ENCODE assay signal across 20 mouse cellular contexts in the genomic region with DNA sequence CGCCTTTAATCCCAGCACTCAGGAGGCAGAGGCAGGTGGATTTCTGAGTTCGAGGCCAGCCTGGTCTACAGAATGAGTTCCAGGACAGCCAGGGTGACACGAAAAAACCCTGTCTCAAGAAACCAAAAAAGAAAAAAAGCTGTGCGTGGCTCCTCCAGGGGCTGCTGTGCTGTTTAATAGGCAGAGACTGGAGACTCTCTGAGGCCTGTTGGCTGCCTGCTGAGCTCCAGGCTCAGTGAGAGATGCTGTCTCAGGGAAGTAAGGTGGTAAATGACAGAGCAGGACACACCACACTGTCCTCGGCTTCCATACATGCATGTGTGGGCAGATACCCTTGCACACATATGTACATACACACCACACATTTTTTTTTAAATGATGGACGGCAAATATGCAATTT.
DNase-seq lines count a peak whose midpoint lies in the region; ATAC-seq and TF ChIP-seq lines count a peak whose summit lies in the region.
"Had no signal": no experiment of that assay in that cellular context is flagged by ENCODE, and none has a peak within 500 bp of the region (broad histone marks: within the 10 kb centered on the region; RNA-seq: fewer than 3 reads in every experiment).

No protein-coding gene starts in this region.

- no peak for DNase-seq in frontal cortex, adult 2 months (ENCODE audit: extremely low spot score in 1 of 2, low spot score in 1 of 2)
- DNase-seq in hindbrain, embryonic 14.5 days (ENCODE audit: low spot score): no peak
- no peak for DNase-seq in midbrain, embryonic 10.5 days (ENCODE audit: low spot score)
- DNase-seq: adrenal gland, postnatal 14 days; cerebellum, adult 11-12 months; cerebellum, adult 9-10 months; forebrain, postnatal 0 days; gastrocnemius, postnatal 36 days; heart, adult 18-20 months; heart, postnatal 36 days had no signal

- 0 out of 2 replicates have a peak overlapping the region, but pooled peaks have one; percentile 20 for H3K27ac ChIP-seq in hindbrain, embryonic 14.5 days
- H3K27ac ChIP-seq in hindbrain, embryonic 16.5 days (ENCODE audit: low read depth, low read length): no peak overlapping the region
- peak overlapping the region; percentile 56; the same call in 1 of the 2 replicates for H3K27ac ChIP-seq in midbrain, embryonic 13.5 days
- no peak overlapping the region for H3K27ac ChIP-seq in midbrain, embryonic 10.5 days (replicated peaks)
- peak overlapping the region; percentile 34 for H3K27ac ChIP-seq in olfactory bulb, adult 2 months (ENCODE audit: insufficient read depth, low read depth, low read length)
- H3K27ac ChIP-seq: embryonic facial prominence, embryonic 12.5 days had no signal

- WGBS in hindbrain, embryonic 14.5 days: 76% methylated on average over 6 of the region's 6 CpGs
- WGBS in hindbrain, embryonic 16.5 days: 67% methylated on average over 6 of the region's 6 CpGs
- WGBS in midbrain, embryonic 13.5 days: 82% methylated on average over 6 of the region's 6 CpGs
- 84% methylated on average over 6 of the region's 6 CpGs for WGBS in midbrain, embryonic 10.5 days
- WGBS in olfactory bulb, adult 2 months: 56% methylated on average over 6 of the region's 6 CpGs

- H3K9ac ChIP-seq in hindbrain, embryonic 14.5 days: no peak overlapping the region
- no peak overlapping the region for H3K9ac ChIP-seq in hindbrain, embryonic 16.5 days (ENCODE audit: low read depth, low read length)
- no peak overlapping the region for H3K9ac ChIP-seq in midbrain, embryonic 13.5 days (replicated peaks)
- H3K9ac ChIP-seq: embryonic facial prominence, embryonic 12.5 days; forebrain, embryonic 12.5 days; forebrain, postnatal 0 days; heart, embryonic 12.5 days; hindbrain, embryonic 15.5 days had no signal

- peaks cover 35% of the 10 kb centered on the region for H3K4me1 ChIP-seq in hindbrain, embryonic 14.5 days (replicated peaks; ENCODE audit: control insufficient read depth, insufficient read depth, low read length)
- peaks cover 9% of the 10 kb centered on the region for H3K4me1 ChIP-seq in hindbrain, embryonic 16.5 days (ENCODE audit: control insufficient read depth, insufficient read depth, low read depth, low read length)
- H3K4me1 ChIP-seq in midbrain, embryonic 13.5 days (replicated peaks): peaks cover 48% of the 10 kb centered on the region
- peaks cover 4% of the 10 kb centered on the region; the same call in 1 of the 2 replicates for H3K4me1 ChIP-seq in midbrain, embryonic 10.5 days
- peaks cover 20% of the 10 kb centered on the region for H3K4me1 ChIP-seq in olfactory bulb, adult 2 months (ENCODE audit: control insufficient read depth, insufficient read depth, low read length)

- H3K27me3 ChIP-seq in hindbrain, embryonic 14.5 days (ENCODE audit: control insufficient read depth, insufficient read depth, low read length): no peaks in the 10 kb centered on the region
- no peaks in the 10 kb centered on the region for H3K27me3 ChIP-seq in hindbrain, embryonic 16.5 days (replicated peaks; ENCODE audit: control insufficient read depth, insufficient read depth, low read length)
- H3K27me3 ChIP-seq in midbrain, embryonic 13.5 days: no peaks in the 10 kb centered on the region
- H3K27me3 ChIP-seq in midbrain, embryonic 10.5 days (ENCODE audit: low read depth, poor library complexity, severe bottlenecking): no peaks in the 10 kb centered on the region
- H3K27me3 ChIP-seq: embryonic facial prominence, embryonic 12.5 days; forebrain, embryonic 12.5 days; heart, embryonic 12.5 days; hindbrain, embryonic 15.5 days; Patski had no signal

- H3K4me3 ChIP-seq in hindbrain, embryonic 14.5 days (replicated peaks; ENCODE audit: low read length): no peak overlapping the region
- H3K4me3 ChIP-seq in hindbrain, embryonic 16.5 days (ENCODE audit: low read length): no peak overlapping the region
- no peak overlapping the region for H3K4me3 ChIP-seq in midbrain, embryonic 13.5 days (replicated peaks)
- H3K4me3 ChIP-seq in midbrain, embryonic 10.5 days: no peak overlapping the region
- no peak overlapping the region for H3K4me3 ChIP-seq in olfactory bulb, adult 2 months (ENCODE audit: insufficient read depth, low read depth, low read length)
- H3K4me3 ChIP-seq: embryonic facial prominence, embryonic 12.5 days; forebrain, embryonic 12.5 days; heart, embryonic 12.5 days; hindbrain, embryonic 15.5 days had no signal

- no peaks in the 10 kb centered on the region for H3K9me3 ChIP-seq in hindbrain, embryonic 14.5 days (ENCODE audit: control insufficient read depth, low read length)
- H3K9me3 ChIP-seq in hindbrain, embryonic 16.5 days (ENCODE audit: control insufficient read depth, low read length): no peaks in the 10 kb centered on the region
- no peaks in the 10 kb centered on the region for H3K9me3 ChIP-seq in midbrain, embryonic 13.5 days
- no peaks in the 10 kb centered on the region for H3K9me3 ChIP-seq in midbrain, embryonic 10.5 days (replicated peaks)
- H3K9me3 ChIP-seq: embryonic facial prominence, embryonic 12.5 days; forebrain, embryonic 12.5 days; heart, embryonic 12.5 days; hindbrain, embryonic 15.5 days had no signal

- no peak overlapping the region for H3K4me2 ChIP-seq in hindbrain, embryonic 14.5 days (replicated peaks)
- H3K4me2 ChIP-seq in hindbrain, embryonic 16.5 days (ENCODE audit: low read length): no peak overlapping the region
- no peak overlapping the region for H3K4me2 ChIP-seq in midbrain, embryonic 13.5 days (replicated peaks)
- H3K4me2 ChIP-seq: embryonic facial prominence, embryonic 12.5 days; forebrain, embryonic 12.5 days had no signal

- no peak for TF ChIP-seq POLR2A in olfactory bulb, adult 2 months (IDR thresholded peaks at IDR 0.05; ENCODE audit: insufficient read depth, low read depth, low read length)

- no peak for TF ChIP-seq CTCF in olfactory bulb, adult 2 months (IDR thresholded peaks at IDR 0.05; ENCODE audit: insufficient read depth, low read depth, low read length)

- ATAC-seq in frontal cortex, adult (ENCODE audit: low TSS enrichment): peak; percentile 61; the same call in 1 of the 2 replicates
- ATAC-seq in hindbrain, embryonic 14.5 days (ENCODE audit: low FRiP score): no peak
- ATAC-seq in hindbrain, embryonic 16.5 days: no peak
- ATAC-seq in midbrain, embryonic 13.5 days: no peak
- ATAC-seq: activated CD4-positive, CD25-positive, alpha-beta regulatory T cell, adult 4 months; Patski had no signal

- no peaks in the 10 kb centered on the region for H3K36me3 ChIP-seq in hindbrain, embryonic 14.5 days (replicated peaks; ENCODE audit: control insufficient read depth, insufficient read depth)
- H3K36me3 ChIP-seq in hindbrain, embryonic 16.5 days (ENCODE audit: control insufficient read depth, insufficient read depth, low read length): no peaks in the 10 kb centered on the region
- H3K36me3 ChIP-seq in midbrain, embryonic 13.5 days: 0 out of 2 replicates have a peak, but pooled peaks cover 4% of the 10 kb centered on the region
- H3K36me3 ChIP-seq in midbrain, embryonic 10.5 days: no peaks in the 10 kb centered on the region
- H3K36me3 ChIP-seq: embryonic facial prominence, embryonic 12.5 days; forebrain, embryonic 12.5 days; heart, embryonic 12.5 days; hindbrain, embryonic 15.5 days had no signal

Comparison
In these comparisons a context has a peak if more than half of its experiments do, and no peak if none do; other contexts are left out.
1. H3K27ac ChIP-seq: peak in hindbrain, embryonic 14.5 days (single experiment), midbrain, embryonic 13.5 days (single experiment) and olfactory bulb, adult 2 months (single experiment); none in hindbrain, embryonic 16.5 days (single experiment) and midbrain, embryonic 10.5 days (single experiment).